7 mouse cellular contexts compared by ENCODE assay signal in genomic region chr2:25931249-25931859, GRCm38 (mm10). TPM values are rescaled to one million over a fixed set of nuclear protein-coding genes. Genes with fewer than 3 reads are reported as not detected.
DNase-seq lines count a peak whose midpoint lies in the region; TF ChIP-seq lines count a peak whose summit lies in the region.

No protein-coding gene starts in this region.

- H3K36me3 ChIP-seq in E14TG2a.4 (ENCODE audit: insufficient read depth, low read length) = peaks cover 99% of the 10 kb centered on the region

- peak; percentile 71 for TF ChIP-seq CTCF in E14TG2a.4 (conservative IDR thresholded peaks at IDR 0.05; ENCODE audit: low read length)

- DNase-seq in layer of hippocampus, adult 11-12 months (ENCODE audit: low spot score) = peak; percentile 45
- DNase-seq in layer of hippocampus, postnatal 36 days = no peak
- peak; percentile 27 for DNase-seq in T-cell, adult 2 months (ENCODE audit: low spot score)
- DNase-seq in forelimb bud, embryonic 11.5 days (ENCODE audit: low read depth, low spot score) = peak; percentile 8
- peak; percentile 26 to 37 for DNase-seq in natural killer cell, adult 2 months (ENCODE audit: low spot score in 2 of 2)
- DNase-seq in right cerebral cortex, postnatal 25 days = no peak

- no peaks in the 10 kb centered on the region for H3K4me1 ChIP-seq in E14TG2a.4 (replicated peaks; ENCODE audit: low read depth, low read length)

- no peaks in the 10 kb centered on the region for H3K27me3 ChIP-seq in E14TG2a.4 (ENCODE audit: insufficient read depth, low read length)

- H3K4me3 ChIP-seq in E14TG2a.4 (replicated peaks; ENCODE audit: low read length) = no peak overlapping the region

- no peaks in the 10 kb centered on the region for H3K9me3 ChIP-seq in E14TG2a.4 (ENCODE audit: low read length)

RNA-seq across cellular contexts. Expression of gene Camsap1, which starts 51.7 kb away (rescaled TPM):
- total RNA-seq in layer of hippocampus, postnatal 36 days (2021) = 100 to 1,000 TPM; 123 to 135 TPM

Comparison
In these comparisons a context has a peak if more than half of its experiments do, and no peak if none do; other contexts are left out.
1. DNase-seq: peak in layer of hippocampus, adult 11-12 months (single experiment), T-cell, adult 2 months (single experiment), forelimb bud, embryonic 11.5 days (single experiment) and natural killer cell, adult 2 months (2 of 2); none in layer of hippocampus, postnatal 36 days (0 of 2) and right cerebral cortex, postnatal 25 days (single experiment).